Mouse (Mus musculus): ENCODE measurements around the gene Faim. TPM values are rescaled to one million over a fixed set of nuclear protein-coding genes. Genes with fewer than 3 reads are reported as not detected.

Gene Faim
- polyA plus RNA-seq, 1 experiment from 2014 or later: 61.3 TPM

DNA sequence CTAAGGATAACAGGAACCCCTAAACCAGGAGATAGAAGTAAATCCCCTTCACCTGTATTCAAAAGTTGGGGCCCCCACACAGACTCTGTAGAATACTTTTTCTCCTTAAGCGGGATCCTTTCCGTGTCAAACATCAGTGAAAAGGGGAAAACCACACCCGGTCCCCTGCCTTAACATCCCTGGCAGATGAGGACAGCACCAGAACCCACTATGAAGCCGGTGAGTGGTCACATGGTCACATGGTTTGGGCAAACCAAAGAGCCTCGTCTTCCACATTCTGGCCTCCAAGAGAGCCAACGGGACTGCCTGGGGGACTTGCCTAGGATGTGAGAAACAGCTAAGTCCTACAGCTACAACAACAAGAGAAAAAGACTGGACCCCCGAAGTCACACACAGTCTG lies 12.6 kb upstream of the Faim start:
- Histone ChIP-seq H3K4me1 (replicated peaks; ENCODE audit: insufficient read depth, low read length) (no peaks in the 10 kb centered on the region), H3K9ac (ENCODE audit: low read depth, low read length) (0 out of 2 replicates have a peak overlapping the region, but pooled peaks have one; percentile 14), H3K4me2 (ENCODE audit: low read length) (peak overlapping the region; percentile 53), H3K4me3 (replicated peaks; ENCODE audit: low read depth, low read length) (peak overlapping the region; percentile 31; the same call in 1 of the 2 replicates), H3K27me3 (ENCODE audit: insufficient read depth, low read length) (peaks cover 67% of the 10 kb centered on the region), H3K36me3 (ENCODE audit: insufficient read depth, low read length) (no peaks in the 10 kb centered on the region), H3K9me3 (replicated peaks; ENCODE audit: low read length) (no peaks in the 10 kb centered on the region), H3K27ac (no peak overlapping the region)
- WGBS: 5% methylated on average over 7 of the region's 7 CpGs
- ATAC-seq (replicated peaks; ENCODE audit: low FRiP score, low read depth) (no peak), DNase-seq (ENCODE audit: low spot score) (no peak)
- TF ChIP-seq CTCF (IDR thresholded peaks at IDR 0.05; ENCODE audit: low read depth): no peak

DNA sequence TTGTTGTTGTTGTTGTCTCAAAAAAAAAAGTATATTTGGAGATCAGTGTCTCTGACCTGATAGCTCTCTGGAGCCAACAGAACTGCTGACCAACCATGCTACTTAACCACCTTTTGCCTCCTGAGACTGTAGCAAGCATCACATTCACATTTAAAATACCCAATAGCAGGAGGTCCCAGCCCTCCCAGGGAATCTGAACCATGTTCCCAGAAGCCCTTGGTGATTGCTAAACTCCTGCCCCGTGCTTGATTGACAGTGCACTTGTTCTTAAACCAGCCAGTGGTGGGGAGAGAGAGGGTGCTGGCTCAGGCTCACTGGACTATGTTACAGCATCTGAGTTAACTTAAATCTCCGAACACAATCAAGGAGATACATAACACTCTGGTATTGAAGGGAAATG lies 11.3 kb upstream of the Faim start:
- H3K4me3 ChIP-seq (replicated peaks; ENCODE audit: low read depth, low read length): no peak overlapping the region
- H3K4me2 ChIP-seq (ENCODE audit: low read length): no peak overlapping the region
- H3K27ac ChIP-seq: no peak overlapping the region
- WGBS: 39% methylated on average over 2 of the region's 2 CpGs
- no peak for ATAC-seq (replicated peaks; ENCODE audit: low FRiP score, low read depth)
- TF ChIP-seq CTCF (IDR thresholded peaks at IDR 0.05; ENCODE audit: low read depth): no peak
- H3K36me3 ChIP-seq (ENCODE audit: insufficient read depth, low read length): no peaks in the 10 kb centered on the region
- H3K27me3 ChIP-seq (ENCODE audit: insufficient read depth, low read length): peaks cover 63% of the 10 kb centered on the region
- 0 out of 2 replicates have a peak, but pooled peaks cover 3% of the 10 kb centered on the region for H3K4me1 ChIP-seq (replicated peaks; ENCODE audit: insufficient read depth, low read length)
- no peak overlapping the region for H3K9ac ChIP-seq (ENCODE audit: low read depth, low read length)
- no peaks in the 10 kb centered on the region for H3K9me3 ChIP-seq (replicated peaks; ENCODE audit: low read length)
- DNase-seq (ENCODE audit: low spot score): no peak

DNA sequence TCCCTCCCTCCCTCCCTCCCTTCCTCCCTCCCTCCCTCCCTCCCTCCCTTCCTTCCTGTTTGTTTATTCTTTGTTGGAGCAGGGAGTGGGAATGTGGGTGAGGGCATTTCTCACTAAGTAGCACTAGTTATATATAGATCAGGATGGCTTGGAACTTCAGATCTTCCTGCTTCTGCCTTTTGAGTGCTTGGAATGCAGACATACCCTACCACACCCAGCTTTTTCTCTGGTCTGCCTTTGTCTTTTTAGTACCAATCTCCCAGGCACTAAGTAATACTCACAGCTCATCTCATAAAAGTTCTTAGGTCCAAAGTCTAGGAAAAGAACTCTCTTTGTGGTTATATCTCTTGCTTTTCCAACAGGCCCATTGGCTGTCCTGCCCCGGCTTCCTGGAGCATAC lies 10.1 kb upstream of the Faim start:
- Histone ChIP-seq H3K27me3 (ENCODE audit: insufficient read depth, low read length) (peaks cover 52% of the 10 kb centered on the region), H3K4me1 (replicated peaks; ENCODE audit: insufficient read depth, low read length) (0 out of 2 replicates have a peak, but pooled peaks cover 3% of the 10 kb centered on the region)
- no peak for ATAC-seq (replicated peaks; ENCODE audit: low FRiP score, low read depth)

DNA sequence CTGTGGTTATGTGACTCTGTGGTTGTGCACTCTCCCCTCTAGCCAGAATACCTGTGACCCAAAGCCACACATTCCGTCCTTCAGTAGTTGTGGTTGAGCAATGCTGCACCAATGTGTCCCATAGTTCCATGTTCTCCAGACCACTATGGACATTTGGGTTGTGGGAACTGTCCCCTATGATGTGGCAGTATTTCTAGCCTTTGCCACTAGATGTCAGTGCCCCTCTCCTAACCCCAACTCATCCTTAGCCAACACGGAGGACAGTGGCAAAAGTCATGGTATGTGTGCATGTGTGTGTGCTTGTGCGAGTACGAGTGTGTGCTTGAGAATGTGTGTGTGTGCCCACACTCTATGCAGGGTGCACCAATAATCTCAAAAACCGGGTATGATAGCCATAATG lies 9.7 kb upstream of the Faim start:
- H3K9me3 ChIP-seq (replicated peaks; ENCODE audit: low read length): no peaks in the 10 kb centered on the region
- 0 out of 2 replicates have a peak, but pooled peaks cover 3% of the 10 kb centered on the region for H3K4me1 ChIP-seq (replicated peaks; ENCODE audit: insufficient read depth, low read length)
- no peak for DNase-seq (ENCODE audit: low spot score)
- no peak overlapping the region for H3K27ac ChIP-seq
- no peak overlapping the region for H3K4me3 ChIP-seq (replicated peaks; ENCODE audit: low read depth, low read length)
- TF ChIP-seq CTCF (IDR thresholded peaks at IDR 0.05; ENCODE audit: low read depth): peak; percentile 65
- no peak overlapping the region for H3K4me2 ChIP-seq (ENCODE audit: low read length)
- 45% methylated on average over 5 of the region's 5 CpGs for WGBS
- no peaks in the 10 kb centered on the region for H3K36me3 ChIP-seq (ENCODE audit: insufficient read depth, low read length)
- peaks cover 49% of the 10 kb centered on the region for H3K27me3 ChIP-seq (ENCODE audit: insufficient read depth, low read length)
- no peak for ATAC-seq (replicated peaks; ENCODE audit: low FRiP score, low read depth)
- no peak overlapping the region for H3K9ac ChIP-seq (ENCODE audit: low read depth, low read length)

More for the DNA sequence above, 10.1 kb upstream of the Faim start:
- DNase-seq (ENCODE audit: low spot score): no peak
- 94% methylated on average over 1 of the region's 1 CpGs for WGBS
- H3K9ac ChIP-seq (ENCODE audit: low read depth, low read length): no peak overlapping the region
- no peak overlapping the region for H3K27ac ChIP-seq
- H3K4me3 ChIP-seq (replicated peaks; ENCODE audit: low read depth, low read length): no peak overlapping the region
- H3K36me3 ChIP-seq (ENCODE audit: insufficient read depth, low read length): no peaks in the 10 kb centered on the region
- no peak for TF ChIP-seq CTCF (IDR thresholded peaks at IDR 0.05; ENCODE audit: low read depth)
- H3K9me3 ChIP-seq (replicated peaks; ENCODE audit: low read length): no peaks in the 10 kb centered on the region
- H3K4me2 ChIP-seq (ENCODE audit: low read length): no peak overlapping the region

DNA sequence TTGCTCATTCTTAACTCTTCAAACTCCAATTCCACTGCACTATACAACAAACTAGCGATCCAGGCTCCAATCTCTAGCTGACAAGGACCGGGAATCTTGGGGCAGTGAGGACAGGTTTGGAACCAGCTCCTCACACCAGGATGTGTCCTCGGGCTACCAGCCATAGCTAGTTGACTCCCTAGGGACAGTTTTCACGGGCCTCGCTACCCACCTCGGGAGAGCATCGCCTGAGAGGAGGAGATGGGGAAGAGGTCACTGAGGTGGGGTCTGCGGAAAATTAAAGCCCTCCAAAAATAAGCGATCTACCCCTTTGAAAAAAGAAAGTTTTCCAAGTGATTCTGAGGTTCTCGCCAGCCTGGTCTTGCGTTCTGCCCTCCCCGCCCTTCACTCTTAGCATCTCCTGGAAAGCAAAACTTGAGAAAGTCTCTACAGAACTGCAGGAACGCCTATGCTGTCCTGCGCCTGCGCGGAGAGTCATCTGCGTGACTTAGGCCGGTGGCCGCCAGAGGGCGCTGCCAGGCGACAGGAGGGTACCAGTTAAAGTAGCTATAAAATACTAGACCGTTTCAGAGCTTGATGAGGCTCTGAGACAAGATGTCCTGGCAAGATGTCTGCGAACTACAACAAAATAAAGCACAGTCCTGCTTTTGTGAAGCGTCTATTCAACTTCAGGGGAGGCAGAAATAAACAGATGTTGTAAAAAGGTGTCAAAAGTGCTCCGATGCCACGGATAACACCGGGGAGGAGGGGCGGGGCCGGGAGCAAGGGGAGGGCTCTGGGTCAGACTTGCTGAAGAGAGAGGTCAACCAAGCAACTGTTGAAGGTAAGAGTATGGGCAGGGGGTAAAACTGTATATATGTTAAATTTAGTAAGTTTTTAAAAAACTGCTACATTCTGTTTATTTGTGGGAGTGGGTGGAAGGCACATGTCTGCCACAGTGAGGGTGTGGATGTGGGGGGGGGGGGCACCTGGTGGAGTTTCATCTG lies 6.4 kb upstream of the Faim start:
- ATAC-seq (replicated peaks; ENCODE audit: low FRiP score, low read depth) (peak; percentile 55; the same call in 1 of the 2 replicates), DNase-seq (ENCODE audit: low spot score) (peak; percentile 95)
- WGBS: 4% methylated on average over 29 of the region's 29 CpGs
- Histone ChIP-seq H3K27me3 (ENCODE audit: insufficient read depth, low read length) (peaks cover 19% of the 10 kb centered on the region), H3K9ac (ENCODE audit: low read depth, low read length) (no peak overlapping the region), H3K9me3 (replicated peaks; ENCODE audit: low read length) (no peaks in the 10 kb centered on the region), H3K27ac (no peak overlapping the region), H3K36me3 (ENCODE audit: insufficient read depth, low read length) (no peaks in the 10 kb centered on the region), H3K4me2 (ENCODE audit: low read length) (peak overlapping the region; percentile 47), H3K4me3 (replicated peaks; ENCODE audit: low read depth, low read length) (peak overlapping the region; percentile 11; the same call in 1 of the 2 replicates), H3K4me1 (replicated peaks; ENCODE audit: insufficient read depth, low read length) (0 out of 2 replicates have a peak, but pooled peaks cover 3% of the 10 kb centered on the region)
- TF ChIP-seq CTCF (IDR thresholded peaks at IDR 0.05; ENCODE audit: low read depth): peak; percentile 96

DNA sequence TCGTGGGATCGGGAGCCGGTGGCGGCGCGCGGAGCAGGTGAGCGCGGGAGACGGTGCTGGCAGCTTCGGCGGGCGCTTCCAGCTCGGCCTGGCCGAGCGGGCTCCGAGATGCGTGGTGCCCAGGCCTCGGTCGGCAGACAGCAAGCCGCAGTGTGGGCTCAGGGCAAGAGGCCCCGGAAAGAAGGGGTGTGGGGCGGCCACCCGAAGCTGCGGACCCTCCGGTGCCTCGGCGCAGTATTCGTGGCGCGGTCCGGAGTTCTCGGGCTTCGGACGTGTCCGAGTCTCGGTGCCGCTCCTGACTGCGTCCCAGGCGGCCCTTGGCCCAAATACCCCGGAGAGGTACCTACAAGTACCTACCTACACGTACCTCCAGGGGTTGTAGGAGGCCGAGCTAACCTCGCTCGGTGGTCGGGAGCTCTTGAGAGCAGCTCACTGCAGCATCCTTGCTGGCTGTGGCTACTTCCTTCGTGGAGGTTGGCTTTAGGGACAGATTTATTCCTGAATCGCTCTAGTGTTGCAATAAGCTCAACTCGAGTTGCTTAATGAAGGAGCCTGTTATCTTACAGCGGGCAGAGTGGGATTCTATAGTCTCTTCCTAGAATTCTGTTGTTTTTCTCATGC lies 413 bp downstream of the Faim start:
- ATAC-seq (replicated peaks; ENCODE audit: low FRiP score, low read depth) (peak; percentile 50), DNase-seq (ENCODE audit: low spot score) (peak; percentile 41)
- under 1% methylated on average over 46 of the region's 50 CpGs for WGBS

More for the DNA sequence above, 413 bp downstream of the Faim start:
- H3K27ac ChIP-seq: no peak overlapping the region
- peak overlapping the region; percentile 80 for H3K4me3 ChIP-seq (replicated peaks; ENCODE audit: low read depth, low read length)
- no peaks in the 10 kb centered on the region for H3K36me3 ChIP-seq (ENCODE audit: insufficient read depth, low read length)
- peaks cover 5% of the 10 kb centered on the region for H3K4me1 ChIP-seq (replicated peaks; ENCODE audit: insufficient read depth, low read length)
- H3K27me3 ChIP-seq (ENCODE audit: insufficient read depth, low read length): no peaks in the 10 kb centered on the region
- no peaks in the 10 kb centered on the region for H3K9me3 ChIP-seq (replicated peaks; ENCODE audit: low read length)
- TF ChIP-seq CTCF (IDR thresholded peaks at IDR 0.05; ENCODE audit: low read depth): no peak
- H3K9ac ChIP-seq (ENCODE audit: low read depth, low read length): peak overlapping the region; percentile 81
- peak overlapping the region; percentile 96 for H3K4me2 ChIP-seq (ENCODE audit: low read length)

Measured in kidney, postnatal 0 days (tissue).